Mouse (Mus musculus) small intestine, adult 2 months (tissue): ENCODE data around the gene Yipf3.

ENCODE experiments used
- CTCF ChIP-seq: fragments of 200-500 bp; IDR thresholded peaks from 2 replicates; pipeline ENCODE4 v1.5.1; 2012; ENCODE audit warnings: low read depth, mild to moderate bottlenecking, control low read depth, inconsistent platforms, low read length, moderate library complexity, mixed read lengths; ENCODE audit not compliant: insufficient replicate concordance, insufficient read length; ENCODE audit errors: extremely low read depth
- POLR2A ChIP-seq: fragments of 200-500 bp; IDR thresholded peaks from 2 replicates; pipeline ENCODE4 v1.6.1; 2012; ENCODE audit warnings: low read depth, mild to moderate bottlenecking, control low read depth, inconsistent platforms, low read length, moderate library complexity

DNA sequence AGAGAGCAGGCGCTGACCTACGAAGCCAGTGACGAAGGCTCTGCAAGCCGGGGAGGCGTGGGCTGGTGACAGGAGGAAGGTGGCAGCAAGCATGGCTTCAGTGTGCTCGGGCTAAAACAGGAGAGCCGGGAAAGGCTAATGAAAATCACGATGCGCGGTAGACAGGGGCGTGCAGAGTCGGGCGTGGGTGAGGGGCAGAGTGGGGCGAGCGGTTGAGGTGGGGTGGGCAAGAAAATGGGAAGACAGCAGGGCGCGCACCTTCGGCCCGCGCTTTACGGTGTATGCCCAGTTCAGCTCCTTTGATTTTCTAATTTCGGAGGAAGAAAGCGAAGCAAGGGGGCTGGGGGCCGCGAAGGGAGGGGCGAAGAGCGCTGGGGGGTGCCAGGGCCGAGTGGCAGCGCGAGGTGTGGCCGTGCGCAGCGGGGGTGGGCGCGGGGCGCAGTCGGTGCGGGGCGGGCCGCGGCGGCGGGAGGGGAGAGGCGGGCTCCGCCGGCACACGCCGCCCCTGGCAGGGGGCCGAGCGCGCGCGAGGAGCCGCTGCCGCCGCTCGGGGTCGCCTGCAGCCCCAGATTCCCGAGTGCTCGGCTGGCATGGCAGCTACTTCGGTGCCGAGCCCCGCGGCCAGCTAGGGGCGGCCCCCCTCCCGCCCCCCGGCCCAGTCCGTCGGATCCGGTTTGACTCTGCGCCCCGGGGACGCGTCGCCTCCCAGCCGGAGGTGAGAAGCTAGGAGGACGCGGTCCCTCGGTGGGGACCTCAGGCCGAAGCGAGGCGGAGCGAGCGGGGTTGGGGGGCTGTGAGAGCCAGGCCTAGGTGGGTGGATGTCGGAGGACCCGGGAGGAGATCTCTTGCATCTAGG, 49.7 kb downstream of the Yipf3 start, which contains the start of gene Dlk2:
- TF ChIP-seq CTCF (no peak), POLR2A (no peak)
